Mouse (Mus musculus) frontal cortex, postnatal 14 days (tissue): ENCODE measurements at regions not wholly inside any gene's neighbourhood (a gene's known extent, or its start where the extent isn't known, plus 50 kb on each side); places are given as distances from the start of the nearest gene placed in this dataset.
A peak's percentile ranks its signal among the peaks of the same experiment; 100 is the strongest.
"Not testable (repeated sequence)": the region's sequence is repeated elsewhere in the genome, so short reads cannot be mapped to it uniquely, and the experiment has no call there.

Experiments
- DNase-seq, 2 experiments: peaks; one replicate each; pipeline ENCODE4 v3.0.0; 2022; ENCODE audit warnings: low spot score in 2 of 2

GRCm38 (mm10) chr4:67141896-67142295 is 314.5 kb downstream of the Tlr4 start:
- no peak for DNase-seq

DNA sequence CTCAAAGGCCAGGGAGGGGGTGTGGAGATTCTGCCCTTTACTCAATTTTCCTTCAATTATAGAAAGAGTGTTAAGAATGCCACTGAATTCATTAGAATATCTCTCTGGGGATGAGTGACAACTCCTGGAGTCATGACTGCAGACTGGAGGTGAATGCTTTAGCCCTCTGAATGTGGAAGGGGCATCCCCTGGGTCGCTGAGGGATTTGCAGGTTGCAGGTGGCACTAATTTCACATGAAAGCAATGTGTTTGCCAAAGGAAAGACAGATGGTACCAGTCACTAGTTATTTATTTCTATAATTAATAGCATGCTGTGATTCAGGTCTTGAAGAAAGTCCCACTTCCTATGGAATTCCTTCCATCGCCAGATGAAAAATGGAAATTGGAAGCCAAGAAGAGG is 321.1 kb downstream of the Tlr4 start:
- DNase-seq, result no peak

DNA sequence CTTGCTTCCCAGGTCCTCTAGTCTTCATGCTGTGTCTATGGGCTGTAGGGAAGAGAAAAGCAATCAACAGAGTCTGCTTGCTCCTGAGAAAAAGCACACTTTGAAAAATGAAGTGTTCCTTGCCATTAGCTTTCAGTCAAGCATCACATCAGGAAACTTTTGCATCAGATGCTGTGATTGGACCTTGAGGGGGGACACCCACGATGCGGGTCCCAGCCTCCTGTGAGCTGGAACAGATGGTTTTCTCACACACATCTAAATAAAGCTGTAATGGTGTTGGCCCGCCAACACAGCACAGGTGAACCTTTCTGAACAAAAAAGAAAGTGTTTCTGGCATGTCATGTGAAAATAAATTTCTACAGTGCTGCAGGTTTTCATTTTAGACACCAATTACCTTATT is 335.3 kb downstream of the Tlr4 start:
- no peak for DNase-seq

- DNase-seq, result no peak
These were observed 340.3 kb downstream of the Tlr4 start for GRCm38 (mm10) chr4:67167720-67168119.

DNA sequence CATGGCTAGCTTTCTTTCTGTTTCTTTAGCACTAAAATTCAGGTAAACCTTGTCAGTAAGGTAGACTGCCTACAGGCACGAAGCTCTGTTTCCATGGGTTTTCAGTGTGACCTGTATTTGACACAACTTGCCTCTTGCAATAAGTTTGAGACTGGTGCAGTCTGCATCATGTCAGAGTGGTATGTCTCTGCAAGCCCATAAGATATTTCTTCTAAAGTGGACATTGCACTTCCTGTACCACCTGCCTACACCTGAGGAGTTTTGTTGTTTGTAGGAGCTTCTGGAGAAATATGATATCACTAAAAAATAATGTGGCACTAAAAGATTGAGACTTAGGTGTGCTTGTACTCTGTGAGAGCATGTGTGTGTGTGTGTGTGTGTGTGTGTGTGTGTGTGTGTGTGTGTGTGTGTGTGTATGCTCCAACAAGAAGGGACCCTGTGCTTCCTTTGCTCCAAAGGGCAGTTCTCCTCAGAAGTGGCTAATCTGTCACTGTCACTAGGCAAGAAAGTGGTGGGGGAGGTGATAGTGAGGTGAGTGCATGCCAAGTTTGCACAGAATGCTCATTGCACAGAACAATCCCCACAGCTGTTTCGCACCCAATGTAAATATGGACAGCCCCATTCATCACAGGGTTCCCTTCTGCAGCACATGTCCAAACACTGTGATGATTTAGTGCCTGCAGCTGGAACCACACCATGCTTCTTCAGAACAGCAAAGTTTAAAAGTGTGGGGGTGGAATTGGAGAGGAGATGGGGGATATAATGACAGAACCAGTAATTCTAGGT is 360.5 kb downstream of the Tlr4 start:
- DNase-seq, result no peak

DNA sequence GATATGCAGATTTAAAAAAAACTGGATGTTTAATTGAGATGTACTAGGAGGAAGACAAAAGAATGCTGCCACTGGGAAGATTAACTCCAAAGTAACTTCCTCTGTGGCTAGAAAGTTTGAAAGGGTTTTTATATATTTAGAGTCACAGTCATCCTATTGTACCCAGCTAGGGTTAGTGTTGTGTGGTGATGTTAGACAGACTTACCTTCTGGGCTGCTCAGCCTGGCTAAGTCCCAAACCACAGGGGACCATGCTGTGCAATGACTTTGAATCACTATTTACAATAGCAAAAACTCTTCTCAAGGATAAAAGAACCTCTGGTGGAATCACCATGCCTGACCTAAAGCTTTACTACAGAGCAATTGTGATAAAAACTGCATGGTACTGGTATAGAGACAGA is 363.2 kb downstream of the Tlr4 start:
- no peak for DNase-seq

DNA sequence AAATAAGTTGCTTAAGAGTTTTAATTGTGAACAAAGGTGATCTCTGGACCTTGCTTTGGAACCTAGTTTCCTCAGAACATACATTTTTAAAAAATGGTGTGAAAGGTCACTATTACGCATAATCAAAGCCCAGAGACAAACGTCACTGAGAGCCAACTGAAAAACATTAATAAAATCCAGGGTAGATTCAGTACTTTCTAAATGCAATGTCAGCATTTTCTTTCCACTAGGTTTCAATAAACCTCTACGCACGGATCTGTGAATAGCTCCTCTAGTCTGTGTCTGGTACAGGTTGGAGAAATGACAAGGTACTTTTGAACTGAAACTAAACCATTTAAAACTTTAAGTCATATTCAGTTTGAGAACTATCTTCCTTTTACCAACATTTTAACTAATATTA is 367.0 kb downstream of the Tlr4 start:
- no peak for DNase-seq

DNA sequence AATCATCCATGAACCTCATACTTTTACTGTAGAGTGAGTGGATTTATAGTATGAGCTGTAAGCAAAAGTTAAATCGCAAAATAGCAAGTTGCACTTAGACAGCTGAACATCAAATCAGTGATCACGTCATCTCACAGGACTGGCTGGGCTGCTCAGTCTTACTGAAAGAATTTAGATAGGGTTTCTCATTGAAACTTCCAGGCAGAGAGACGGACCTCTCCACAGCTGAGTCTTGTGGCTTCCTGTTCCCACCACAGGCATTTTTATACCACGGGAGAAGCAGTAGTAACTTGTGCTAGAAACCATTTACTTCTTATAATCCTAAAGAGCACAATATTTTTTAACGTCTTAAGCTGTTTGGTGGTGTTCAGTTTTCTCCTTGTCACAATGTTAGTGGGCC is 369.5 kb downstream of the Tlr4 start:
- no peak for DNase-seq

DNA sequence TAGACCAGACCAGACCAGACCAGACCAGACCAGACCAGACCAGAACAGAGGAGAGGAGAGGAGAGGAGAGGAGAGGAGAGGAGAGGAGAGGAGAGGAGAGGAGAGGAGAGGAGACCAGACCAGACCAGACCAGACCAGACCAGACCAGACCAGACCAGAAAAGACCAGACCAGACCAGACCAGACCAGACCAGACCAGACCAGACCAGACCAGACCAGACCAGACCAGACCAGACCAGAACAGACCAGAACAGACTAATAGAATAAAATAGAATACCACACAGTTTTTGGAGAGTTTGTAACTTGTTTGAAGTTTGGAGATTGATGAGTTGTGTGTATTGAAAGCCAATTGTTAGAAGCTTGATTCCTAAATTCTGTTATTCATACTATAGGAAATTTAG is 381.0 kb downstream of the Tlr4 start:
- peak; percentile 60 to 63 for DNase-seq

- no peak for DNase-seq
These were observed 386.0 kb downstream of the Tlr4 start for GRCm38 (mm10) chr4:67213363-67213762.

- no peak for DNase-seq
These were observed 397.1 kb downstream of the Tlr4 start for GRCm38 (mm10) chr4:67224533-67224932.

GRCm38 (mm10) chr4:67229214-67229613 is 401.8 kb downstream of the Tlr4 start:
- peak; percentile 5 to 7 for DNase-seq

- no peak for DNase-seq
These were observed 446.2 kb downstream of the Tlr4 start for GRCm38 (mm10) chr4:67273553-67273952.

DNA sequence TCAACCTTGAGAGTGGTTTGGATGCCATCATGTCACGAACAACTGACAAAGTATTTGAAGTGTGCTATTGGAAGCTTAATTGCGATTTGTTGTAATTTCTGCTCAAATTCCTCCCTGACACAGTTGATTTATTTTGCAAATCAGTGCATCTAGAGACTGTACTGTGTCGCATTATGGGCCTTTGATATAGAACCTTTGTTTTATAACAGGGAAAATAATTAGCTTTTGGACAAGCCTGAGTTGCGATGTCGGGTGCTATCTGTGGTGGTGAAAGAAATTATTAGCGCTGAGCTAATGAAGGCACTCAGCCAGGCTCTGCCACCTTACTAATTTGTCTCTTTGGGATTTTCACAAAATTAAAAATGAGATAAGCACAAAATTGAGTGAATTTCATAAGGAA is 473.6 kb downstream of the Tlr4 start:
- no peak for DNase-seq

DNA sequence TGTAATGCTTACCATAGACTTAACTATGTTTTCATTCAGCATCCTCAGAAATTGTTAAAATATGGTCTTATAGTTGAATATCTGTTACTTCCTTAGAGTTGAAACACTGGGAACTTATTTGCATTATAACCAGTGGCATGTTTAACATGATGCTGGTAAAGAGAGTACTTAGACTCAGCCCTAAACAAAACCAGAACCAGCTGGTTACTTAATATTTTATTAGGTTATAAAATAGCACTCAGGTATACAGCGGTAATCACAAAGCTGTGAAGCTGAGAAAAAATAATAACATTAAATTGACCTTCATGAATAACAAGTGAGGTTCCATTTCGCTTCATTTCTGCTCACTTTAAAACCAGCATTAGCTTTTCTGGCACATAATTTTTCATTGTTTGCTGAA is 474.4 kb downstream of the Tlr4 start:
- no peak for DNase-seq

GRCm38 (mm10) chr4:67320098-67320497 is 492.7 kb downstream of the Tlr4 start:
- DNase-seq, result not testable (repeated sequence)
